Mouse (Mus musculus): ENCODE results near the gene Gm11011. TPM values are rescaled to one million over a fixed set of nuclear protein-coding genes. Genes with fewer than 3 reads are reported as not detected.

Gene Gm11011
- total RNA-seq, 2 experiments from 2014 or later: not detected

- Histone ChIP-seq H3K4me3 (no peak overlapping the region), H3K27ac (no peak overlapping the region)
- TF ChIP-seq CTCF (IDR thresholded peaks at IDR 0.05): no peak
- intact Hi-C loops (cut with DNase I): no loop called here
- no peak for DNase-seq
Measured at GRCm38 (mm10) chr2:169609956-169610355, 22.4 kb upstream of the Gm11011 start.

GRCm38 (mm10) chr2:169607787-169608186 is 20.2 kb upstream of the Gm11011 start:
- DNase-seq: no peak
- TF ChIP-seq CTCF (IDR thresholded peaks at IDR 0.05): no peak
- Histone ChIP-seq H3K27ac (no peak overlapping the region), H3K4me3 (no peak overlapping the region)
- intact Hi-C loops (cut with DNase I): no loop called here

- TF ChIP-seq CTCF (IDR thresholded peaks at IDR 0.05): no peak
- intact Hi-C loops (cut with DNase I): no loop called here
- Histone ChIP-seq H3K27ac (no peak overlapping the region), H3K4me3 (no peak overlapping the region)
- no peak for DNase-seq
Measured at GRCm38 (mm10) chr2:169606901-169607678, 19.5 kb upstream of the Gm11011 start.

GRCm38 (mm10) chr2:169600163-169600562 is 12.6 kb upstream of the Gm11011 start:
- DNase-seq: no peak
- Histone ChIP-seq H3K27ac (no peak overlapping the region), H3K4me3 (no peak overlapping the region)
- intact Hi-C loops (cut with DNase I): no loop called here
- TF ChIP-seq CTCF (IDR thresholded peaks at IDR 0.05): no peak

- Histone ChIP-seq H3K27ac (no peak overlapping the region), H3K4me3 (no peak overlapping the region)
- no peak for DNase-seq
- intact Hi-C loops (cut with DNase I): no loop called here
- TF ChIP-seq CTCF (IDR thresholded peaks at IDR 0.05): no peak
Measured at GRCm38 (mm10) chr2:169599591-169599990, 12.0 kb upstream of the Gm11011 start.

GRCm38 (mm10) chr2:169597971-169598370 is 10.4 kb upstream of the Gm11011 start:
- no peak for DNase-seq
- intact Hi-C loops (cut with DNase I): no loop called here
- no peak for TF ChIP-seq CTCF (IDR thresholded peaks at IDR 0.05)
- Histone ChIP-seq H3K4me3 (no peak overlapping the region), H3K27ac (no peak overlapping the region)

GRCm38 (mm10) chr2:169597357-169597756 is 9.8 kb upstream of the Gm11011 start:
- TF ChIP-seq CTCF (IDR thresholded peaks at IDR 0.05): no peak
- intact Hi-C loops (cut with DNase I): no loop called here
- DNase-seq: no peak
- Histone ChIP-seq H3K27ac (no peak overlapping the region), H3K4me3 (no peak overlapping the region)

GRCm38 (mm10) chr2:169593742-169594141 is 6.2 kb upstream of the Gm11011 start:
- no peak for DNase-seq
- intact Hi-C loops (cut with DNase I): no loop called here
- H3K4me3 ChIP-seq: no peak overlapping the region
- no peak overlapping the region for H3K27ac ChIP-seq
- no peak for TF ChIP-seq CTCF (IDR thresholded peaks at IDR 0.05)

- TF ChIP-seq CTCF (IDR thresholded peaks at IDR 0.05): no peak
- no peak overlapping the region for H3K4me3 ChIP-seq
- no peak overlapping the region for H3K27ac ChIP-seq
- intact Hi-C loops (cut with DNase I): no loop called here
- no peak for DNase-seq
Measured at GRCm38 (mm10) chr2:169590412-169590811, 2.9 kb upstream of the Gm11011 start.

- intact Hi-C loops (cut with DNase I): no loop called here
- DNase-seq: no peak
- Histone ChIP-seq H3K27ac (no peak overlapping the region), H3K4me3 (no peak overlapping the region)
- TF ChIP-seq CTCF (IDR thresholded peaks at IDR 0.05): no peak
Measured at GRCm38 (mm10) chr2:169589697-169590096, 2.2 kb upstream of the Gm11011 start.

GRCm38 (mm10) chr2:169586688-169587087 is 857 bp downstream of the Gm11011 start:
- intact Hi-C loops (cut with DNase I): no loop called here
- no peak for DNase-seq
- TF ChIP-seq CTCF (IDR thresholded peaks at IDR 0.05): no peak
- no peak overlapping the region for H3K4me3 ChIP-seq
- no peak overlapping the region for H3K27ac ChIP-seq

- no peak for TF ChIP-seq CTCF (IDR thresholded peaks at IDR 0.05)
- intact Hi-C loops (cut with DNase I): no loop called here
- H3K4me3 ChIP-seq: no peak overlapping the region
- DNase-seq: no peak
- no peak overlapping the region for H3K27ac ChIP-seq
Measured at GRCm38 (mm10) chr2:169585631-169586285, 1.8 kb downstream of the Gm11011 start.

- DNase-seq: no peak
- intact Hi-C loops (cut with DNase I): no loop called here
- TF ChIP-seq CTCF (IDR thresholded peaks at IDR 0.05): no peak
- no peak overlapping the region for H3K4me3 ChIP-seq
- H3K27ac ChIP-seq: no peak overlapping the region
Measured at GRCm38 (mm10) chr2:169584745-169585456, 2.6 kb downstream of the Gm11011 start.
